Mouse (Mus musculus): ENCODE measurements at regions not wholly inside any gene's neighbourhood (a gene's known extent, or its start where the extent isn't known, plus 50 kb on each side); places are given as distances from the start of the nearest gene placed in this dataset.
A peak's percentile ranks its signal among the peaks of the same experiment; 100 is the strongest.

DNA sequence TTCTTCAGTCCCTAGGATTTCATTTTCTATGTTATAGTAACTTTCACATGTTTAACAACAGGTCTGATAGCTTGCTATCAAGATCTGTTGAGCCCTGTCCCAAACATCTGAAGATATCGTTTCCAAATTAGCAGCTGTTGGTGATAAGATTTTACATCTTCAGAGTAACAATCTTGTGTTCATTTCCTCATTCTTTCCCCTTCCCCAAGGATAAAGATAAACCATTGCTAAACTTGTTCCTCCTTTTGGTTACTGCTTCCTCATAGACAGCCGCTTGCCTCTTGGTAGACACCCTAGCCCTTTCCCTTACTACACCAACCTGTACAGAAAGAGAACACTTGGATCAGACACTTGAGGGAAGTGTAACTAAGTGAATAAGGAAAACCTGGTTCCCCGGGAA, 58.6 kb downstream of the Kcnrg start:
- Histone ChIP-seq H3K9ac (ENCODE audit: low read length) (no peak overlapping the region), H3K4me1 (replicated peaks; ENCODE audit: control insufficient read depth, insufficient read depth, low read length) (no peaks in the 10 kb centered on the region), H3K27me3 (replicated peaks; ENCODE audit: control insufficient read depth, insufficient read depth, low read length) (no peaks in the 10 kb centered on the region), H3K36me3 (ENCODE audit: control insufficient read depth, insufficient read depth, low read length) (no peaks in the 10 kb centered on the region), H3K27ac (ENCODE audit: low read depth) (no peak overlapping the region), H3K9me3 (ENCODE audit: control insufficient read depth, low read length) (no peaks in the 10 kb centered on the region), H3K4me2 (ENCODE audit: low read length) (no peak overlapping the region), H3K4me3 (ENCODE audit: low read depth, low read length) (no peak overlapping the region)
- 81% methylated on average over 3 of the region's 3 CpGs for WGBS
- DNase-seq (ENCODE audit: low spot score) (no peak), ATAC-seq (replicated peaks; ENCODE audit: low FRiP score, low TSS enrichment, low read depth) (no peak)

DNA sequence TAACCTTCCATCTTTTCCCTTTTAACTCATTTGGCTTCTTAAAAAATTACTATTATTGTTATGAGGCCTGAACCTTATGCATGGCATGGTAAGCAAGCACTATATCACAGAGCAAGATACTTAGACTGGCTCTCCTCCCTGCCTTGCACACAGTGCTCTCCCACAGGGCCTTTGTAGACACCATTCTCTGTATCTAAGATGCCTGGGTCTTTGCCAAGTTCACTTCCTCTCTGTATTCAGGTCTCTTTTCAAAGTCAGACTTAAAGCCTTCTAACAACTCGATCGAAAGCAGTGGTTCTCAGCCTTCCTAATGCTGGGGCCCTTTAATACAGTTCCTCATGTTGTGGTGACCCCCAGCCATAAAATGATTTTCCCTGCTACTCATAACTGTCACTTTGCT, 65.9 kb downstream of the Kcnrg start:
- no peaks in the 10 kb centered on the region for H3K36me3 ChIP-seq (ENCODE audit: control insufficient read depth, insufficient read depth, low read length)
- 73% methylated on average over 2 of the region's 2 CpGs for WGBS
- no peaks in the 10 kb centered on the region for H3K4me1 ChIP-seq (replicated peaks; ENCODE audit: control insufficient read depth, insufficient read depth, low read length)
- no peak overlapping the region for H3K4me2 ChIP-seq (ENCODE audit: low read length)
- ATAC-seq (replicated peaks; ENCODE audit: low FRiP score, low TSS enrichment, low read depth): no peak
- H3K4me3 ChIP-seq (ENCODE audit: low read depth, low read length): no peak overlapping the region
- H3K9ac ChIP-seq (ENCODE audit: low read length): no peak overlapping the region
- no peak for DNase-seq (ENCODE audit: low spot score)
- H3K27me3 ChIP-seq (replicated peaks; ENCODE audit: control insufficient read depth, insufficient read depth, low read length): no peaks in the 10 kb centered on the region
- H3K27ac ChIP-seq (ENCODE audit: low read depth): no peak overlapping the region
- H3K9me3 ChIP-seq (ENCODE audit: control insufficient read depth, low read length): no peaks in the 10 kb centered on the region

DNA sequence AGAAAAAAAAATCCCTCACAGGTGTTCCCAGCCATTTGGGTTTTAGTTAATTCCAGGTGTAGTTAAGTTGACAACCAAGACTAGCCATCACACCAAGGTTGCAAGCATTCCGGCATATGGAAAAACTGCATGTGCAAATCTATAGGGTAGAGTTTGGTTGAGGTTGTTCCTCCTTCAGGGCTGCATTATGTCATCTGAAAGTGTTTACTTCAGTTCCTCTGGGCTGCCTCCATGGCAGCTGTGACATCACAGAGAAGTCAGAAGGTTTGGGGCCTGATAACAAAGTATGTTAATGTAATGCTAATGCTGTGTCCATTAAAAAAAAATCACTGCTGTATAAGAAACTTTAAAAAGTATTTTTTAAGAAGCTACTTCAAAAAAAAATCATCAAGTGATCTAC, 70.8 kb downstream of the Kcnrg start:
- no peak for ATAC-seq (replicated peaks; ENCODE audit: low FRiP score, low TSS enrichment, low read depth)
- 93% methylated on average over 1 of the region's 1 CpGs for WGBS

DNA sequence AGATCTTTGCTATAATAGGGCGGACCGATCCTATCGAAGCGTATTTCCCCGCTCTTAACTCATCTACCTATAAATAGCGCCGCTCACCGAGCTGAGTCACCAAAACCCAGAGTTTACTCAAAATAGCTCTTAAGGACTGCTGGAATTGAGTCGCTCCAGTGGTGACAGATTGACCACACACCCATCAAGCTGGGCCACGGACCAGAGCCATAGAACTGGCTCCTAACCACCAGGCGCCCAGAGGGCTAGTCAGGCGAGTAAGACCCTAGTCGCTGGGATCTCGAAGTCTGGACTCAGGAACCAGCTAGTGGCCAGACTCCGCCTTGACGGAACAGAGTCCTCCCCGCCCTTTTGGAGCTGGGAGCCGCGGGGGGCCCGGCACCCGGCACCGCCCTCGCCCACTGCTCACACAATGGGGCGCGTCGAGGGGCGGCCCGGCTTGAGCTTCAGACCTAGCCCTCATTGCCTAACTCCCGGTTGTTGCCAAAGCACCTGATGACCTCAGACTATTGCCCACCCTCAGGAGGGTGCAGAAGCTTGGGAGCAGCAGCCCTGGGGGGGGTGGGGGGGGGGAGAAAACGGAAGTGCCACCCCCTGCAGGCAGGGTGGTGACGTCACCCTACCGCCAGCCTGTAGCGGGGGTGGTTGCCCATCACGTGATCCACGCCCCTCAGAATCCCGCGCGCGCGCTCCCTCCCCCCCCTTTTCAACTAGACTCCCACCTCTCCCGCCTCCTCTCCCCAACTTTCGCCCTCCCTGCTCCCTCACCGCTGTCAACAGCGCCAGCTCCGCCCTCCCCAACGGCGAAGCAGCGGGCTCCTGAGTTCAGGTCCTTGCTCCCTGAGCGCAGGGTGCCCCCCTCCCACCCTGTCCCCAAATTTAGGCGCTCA, 73.8 kb downstream of the Kcnrg start:
- ATAC-seq (replicated peaks; ENCODE audit: low FRiP score, low TSS enrichment, low read depth) (peak; percentile 84), DNase-seq (ENCODE audit: low spot score) (peak; percentile 93)
- Histone ChIP-seq H3K27ac (ENCODE audit: low read depth) (peak overlapping the region; percentile 74), H3K4me3 (ENCODE audit: low read depth, low read length) (peak overlapping the region; percentile 82), H3K4me1 (replicated peaks; ENCODE audit: control insufficient read depth, insufficient read depth, low read length) (peaks cover 15% of the 10 kb centered on the region; the same call in 1 of the 2 replicates), H3K9ac (ENCODE audit: low read length) (peak overlapping the region; percentile 74), H3K27me3 (replicated peaks; ENCODE audit: control insufficient read depth, insufficient read depth, low read length) (peaks cover 31% of the 10 kb centered on the region), H3K9me3 (ENCODE audit: control insufficient read depth, low read length) (no peaks in the 10 kb centered on the region), H3K36me3 (ENCODE audit: control insufficient read depth, insufficient read depth, low read length) (no peaks in the 10 kb centered on the region), H3K4me2 (ENCODE audit: low read length) (peak overlapping the region; percentile 95)
- 1% methylated on average over 45 of the region's 50 CpGs for WGBS

More for the DNA sequence above, 70.8 kb downstream of the Kcnrg start:
- H3K36me3 ChIP-seq (ENCODE audit: control insufficient read depth, insufficient read depth, low read length): no peaks in the 10 kb centered on the region
- no peak overlapping the region for H3K4me3 ChIP-seq (ENCODE audit: low read depth, low read length)
- no peaks in the 10 kb centered on the region for H3K9me3 ChIP-seq (ENCODE audit: control insufficient read depth, low read length)
- peaks cover 1% of the 10 kb centered on the region; the same call in 1 of the 2 replicates for H3K27me3 ChIP-seq (replicated peaks; ENCODE audit: control insufficient read depth, insufficient read depth, low read length)
- no peak overlapping the region for H3K27ac ChIP-seq (ENCODE audit: low read depth)
- H3K4me2 ChIP-seq (ENCODE audit: low read length): no peak overlapping the region
- DNase-seq (ENCODE audit: low spot score): no peak
- no peak overlapping the region for H3K9ac ChIP-seq (ENCODE audit: low read length)
- H3K4me1 ChIP-seq (replicated peaks; ENCODE audit: control insufficient read depth, insufficient read depth, low read length): peaks cover 2% of the 10 kb centered on the region; the same call in 1 of the 2 replicates

DNA sequence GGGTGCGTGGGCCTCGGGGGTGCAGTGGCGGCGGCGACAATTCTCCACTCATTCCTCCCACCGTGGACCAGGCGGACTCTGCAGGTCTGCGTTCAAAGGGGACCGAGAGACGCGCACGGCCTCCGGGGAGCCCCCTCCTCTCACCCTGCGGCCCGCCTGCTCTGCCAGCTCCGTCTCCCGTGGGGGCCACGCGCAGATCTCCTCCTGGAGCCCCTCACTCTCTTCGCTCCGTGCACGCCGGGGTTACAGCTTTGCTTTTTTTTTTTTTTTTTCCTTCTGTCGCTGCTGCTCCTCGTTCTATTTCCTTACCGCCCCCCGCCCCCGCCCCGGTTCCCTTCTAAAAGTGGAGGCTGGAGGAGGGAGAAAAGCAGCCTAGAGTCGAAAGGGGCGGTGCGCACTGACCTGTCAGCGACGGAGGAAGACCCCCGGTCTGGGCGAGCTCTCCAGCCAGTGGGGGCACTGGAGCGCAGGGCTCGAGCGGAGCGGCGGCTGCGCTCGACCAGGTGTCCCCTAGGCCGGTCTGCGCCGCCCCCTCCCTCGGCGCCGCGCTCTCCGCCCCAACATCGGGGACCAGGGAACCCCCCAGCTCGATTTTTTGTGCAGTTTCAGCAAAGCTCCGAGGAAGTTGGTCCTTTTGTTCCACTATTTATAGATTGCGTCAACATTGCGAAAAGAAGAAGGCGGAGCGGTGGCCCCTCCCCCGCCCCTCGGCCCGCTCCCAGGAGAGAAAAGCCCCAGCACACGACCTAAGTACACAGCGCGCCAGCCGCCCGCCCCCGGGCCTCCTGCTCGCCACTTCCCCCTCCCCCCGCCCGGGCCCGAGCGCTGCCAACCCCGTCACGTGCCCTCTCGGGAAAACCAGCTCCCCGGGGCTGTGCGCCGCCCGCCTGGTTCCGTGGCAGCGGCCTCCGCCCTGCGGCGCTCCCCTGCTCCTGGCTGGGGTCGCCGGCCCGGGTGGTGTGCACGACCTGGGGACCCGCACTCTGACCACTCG, 74.7 kb downstream of the Kcnrg start:
- DNase-seq (ENCODE audit: low spot score) (peak; percentile 88), ATAC-seq (replicated peaks; ENCODE audit: low FRiP score, low TSS enrichment, low read depth) (peak; percentile 82)
- Histone ChIP-seq H3K9me3 (ENCODE audit: control insufficient read depth, low read length) (no peaks in the 10 kb centered on the region), H3K9ac (ENCODE audit: low read length) (peak overlapping the region; percentile 74), H3K27me3 (replicated peaks; ENCODE audit: control insufficient read depth, insufficient read depth, low read length) (peaks cover 38% of the 10 kb centered on the region), H3K4me3 (ENCODE audit: low read depth, low read length) (peak overlapping the region; percentile 82), H3K36me3 (ENCODE audit: control insufficient read depth, insufficient read depth, low read length) (no peaks in the 10 kb centered on the region), H3K4me2 (ENCODE audit: low read length) (peak overlapping the region; percentile 95), H3K27ac (ENCODE audit: low read depth) (peak overlapping the region; percentile 74), H3K4me1 (replicated peaks; ENCODE audit: control insufficient read depth, insufficient read depth, low read length) (peaks cover 23% of the 10 kb centered on the region; the same call in 1 of the 2 replicates)
- under 1% methylated on average over 89 of the region's 90 CpGs for WGBS

DNA sequence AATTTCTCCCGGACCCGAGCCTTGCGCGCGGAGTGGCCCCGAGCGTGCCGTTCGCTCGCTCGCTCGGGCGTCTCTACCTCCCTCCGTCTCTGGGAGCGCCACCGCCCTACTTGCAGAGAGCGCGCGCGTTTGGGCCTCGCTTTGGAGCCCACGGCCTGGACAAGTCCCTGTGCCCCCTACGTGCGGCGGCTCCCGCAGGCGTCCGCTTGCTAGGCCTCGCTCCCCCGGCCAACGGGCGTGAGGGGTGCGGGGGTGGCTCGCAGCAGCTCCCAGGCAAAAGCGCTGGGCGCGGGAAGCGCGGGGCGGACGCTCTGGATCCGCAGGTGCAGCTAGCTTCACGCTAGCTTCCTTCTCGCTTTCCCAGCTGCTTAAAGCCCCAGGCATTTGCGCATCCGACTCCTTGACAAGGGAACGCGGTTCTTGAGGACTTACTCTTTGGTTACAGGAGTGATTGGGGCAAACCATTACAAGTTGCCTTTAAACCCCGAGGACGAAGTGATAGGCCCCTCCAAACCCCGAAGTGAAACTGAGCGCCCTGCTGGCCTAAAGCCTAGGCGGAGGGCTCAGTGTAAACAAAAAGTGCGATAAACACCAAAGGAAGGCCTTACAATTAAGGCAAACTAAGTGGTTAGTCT, 75.6 kb downstream of the Kcnrg start:
- no peaks in the 10 kb centered on the region for H3K36me3 ChIP-seq (ENCODE audit: control insufficient read depth, insufficient read depth, low read length)
- peak overlapping the region; percentile 82 for H3K4me3 ChIP-seq (ENCODE audit: low read depth, low read length)
- peak overlapping the region; percentile 74 for H3K27ac ChIP-seq (ENCODE audit: low read depth)
- peak overlapping the region; percentile 74 for H3K9ac ChIP-seq (ENCODE audit: low read length)
- peaks cover 25% of the 10 kb centered on the region; the same call in 1 of the 2 replicates for H3K4me1 ChIP-seq (replicated peaks; ENCODE audit: control insufficient read depth, insufficient read depth, low read length)
- ATAC-seq (replicated peaks; ENCODE audit: low FRiP score, low TSS enrichment, low read depth): peak; percentile 56
- no peaks in the 10 kb centered on the region for H3K9me3 ChIP-seq (ENCODE audit: control insufficient read depth, low read length)
- peak overlapping the region; percentile 95 for H3K4me2 ChIP-seq (ENCODE audit: low read length)
- under 1% methylated on average over 46 of the region's 54 CpGs for WGBS
- DNase-seq (ENCODE audit: low spot score): peak; percentile 88
- peaks cover 40% of the 10 kb centered on the region for H3K27me3 ChIP-seq (replicated peaks; ENCODE audit: control insufficient read depth, insufficient read depth, low read length)

DNA sequence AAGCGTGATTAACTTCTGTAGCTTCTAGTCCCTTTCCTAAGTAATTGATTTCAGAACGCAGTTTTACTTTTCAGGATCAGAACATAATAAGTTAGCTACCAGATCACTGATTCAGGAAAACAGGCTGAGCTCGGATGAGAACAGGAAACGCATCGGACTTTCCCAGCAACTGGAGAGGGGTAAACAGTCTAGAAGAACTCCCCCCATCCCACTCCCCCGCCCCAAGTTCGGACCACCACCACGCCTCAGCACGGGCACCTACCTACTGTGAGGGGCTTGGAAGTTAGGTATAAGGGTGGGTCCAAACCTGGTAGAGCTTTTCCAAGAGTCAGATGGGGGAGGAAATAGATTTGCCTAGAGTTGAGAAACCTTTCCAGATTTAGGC, 76.1 kb downstream of the Kcnrg start:
- peak overlapping the region; percentile 95 for H3K4me2 ChIP-seq (ENCODE audit: low read length)
- peaks cover 25% of the 10 kb centered on the region; the same call in 1 of the 2 replicates for H3K4me1 ChIP-seq (replicated peaks; ENCODE audit: control insufficient read depth, insufficient read depth, low read length)
- no peak for ATAC-seq (replicated peaks; ENCODE audit: low FRiP score, low TSS enrichment, low read depth)
- DNase-seq (ENCODE audit: low spot score): peak; percentile 57
- peak overlapping the region; percentile 74; the same call in 1 of the 2 replicates for H3K9ac ChIP-seq (ENCODE audit: low read length)
- WGBS: 9% methylated on average over 9 of the region's 9 CpGs
- H3K27ac ChIP-seq (ENCODE audit: low read depth): no peak overlapping the region; the same call in 1 of the 2 replicates
- peaks cover 44% of the 10 kb centered on the region for H3K27me3 ChIP-seq (replicated peaks; ENCODE audit: control insufficient read depth, insufficient read depth, low read length)
- no peaks in the 10 kb centered on the region for H3K9me3 ChIP-seq (ENCODE audit: control insufficient read depth, low read length)
- H3K4me3 ChIP-seq (ENCODE audit: low read depth, low read length): peak overlapping the region; percentile 82
- no peaks in the 10 kb centered on the region for H3K36me3 ChIP-seq (ENCODE audit: control insufficient read depth, insufficient read depth, low read length)

All from intestine, embryonic 14.5 days (tissue).